In the genomic region with DNA sequence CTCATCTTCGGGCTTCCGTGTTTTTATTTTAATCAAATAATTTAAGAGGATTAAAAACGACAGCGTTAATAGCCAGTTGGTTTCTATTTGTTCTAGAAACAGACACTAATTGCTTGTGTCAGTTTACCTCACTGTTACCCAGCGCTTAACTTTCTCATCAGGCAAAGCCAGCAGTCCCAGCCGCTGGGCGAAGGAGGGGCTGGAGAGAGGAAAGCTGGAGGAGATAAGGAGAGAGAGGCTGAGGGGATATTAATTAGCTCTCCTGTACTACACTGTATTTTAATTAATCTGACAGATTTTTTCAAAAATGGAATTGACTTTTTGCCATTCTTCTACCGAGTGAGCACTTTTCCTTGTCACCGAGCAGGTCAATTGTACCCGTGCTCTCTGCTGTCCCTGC, we compare ENCODE assay signal across 21 mouse cellular contexts.
DNase-seq lines count a peak whose midpoint lies in the region; ATAC-seq lines count a peak whose summit lies in the region.
"Had no signal": no experiment of that assay in that cellular context is flagged by ENCODE, and none has a peak within 500 bp of the region (broad histone marks: within the 10 kb centered on the region; RNA-seq: fewer than 3 reads in every experiment).

No protein-coding gene starts in this region.

- no peak overlapping the region for H3K9ac ChIP-seq in heart, embryonic 12.5 days
- no peak overlapping the region for H3K9ac ChIP-seq in heart, embryonic 11.5 days (ENCODE audit: low read depth, low read length)
- H3K9ac ChIP-seq in heart, embryonic 16.5 days (ENCODE audit: low read length) = no peak overlapping the region
- H3K9ac ChIP-seq in midbrain, embryonic 16.5 days (ENCODE audit: low read depth, low read length) = no peak overlapping the region
- no peak overlapping the region for H3K9ac ChIP-seq in midbrain, embryonic 11.5 days (ENCODE audit: low read length)
- H3K9ac ChIP-seq: embryonic facial prominence, embryonic 13.5 days; forebrain, embryonic 12.5 days; hindbrain, embryonic 15.5 days had no signal

- H3K4me3 ChIP-seq in heart, embryonic 12.5 days = no peak overlapping the region
- H3K4me3 ChIP-seq in heart, embryonic 11.5 days (ENCODE audit: low read depth, low read length) = no peak overlapping the region
- H3K4me3 ChIP-seq in heart, embryonic 16.5 days (ENCODE audit: low read length) = no peak overlapping the region
- no peak overlapping the region for H3K4me3 ChIP-seq in midbrain, embryonic 16.5 days (ENCODE audit: low read depth, low read length)
- H3K4me3 ChIP-seq in midbrain, embryonic 11.5 days (ENCODE audit: low read depth, low read length) = no peak overlapping the region
- H3K4me3 ChIP-seq: embryonic facial prominence, embryonic 13.5 days; forebrain, embryonic 12.5 days; hindbrain, embryonic 15.5 days had no signal

- H3K27me3 ChIP-seq in heart, embryonic 12.5 days (replicated peaks) = peaks cover 15% of the 10 kb centered on the region; the same call in 1 of the 2 replicates
- no peaks in the 10 kb centered on the region for H3K27me3 ChIP-seq in heart, embryonic 11.5 days (ENCODE audit: control insufficient read depth, insufficient read depth, low read length)
- no peaks in the 10 kb centered on the region for H3K27me3 ChIP-seq in heart, embryonic 16.5 days (ENCODE audit: control insufficient read depth, insufficient read depth, low read length)
- no peaks in the 10 kb centered on the region for H3K27me3 ChIP-seq in midbrain, embryonic 16.5 days (ENCODE audit: control insufficient read depth, insufficient read depth, low read depth, low read length)
- H3K27me3 ChIP-seq in midbrain, embryonic 11.5 days (ENCODE audit: control insufficient read depth, insufficient read depth, low read length) = no peaks in the 10 kb centered on the region
- H3K27me3 ChIP-seq: forebrain, embryonic 12.5 days; hindbrain, embryonic 15.5 days had no signal

- H3K4me1 ChIP-seq in heart, embryonic 12.5 days (replicated peaks) = 0 out of 2 replicates have a peak, but pooled peaks cover 3% of the 10 kb centered on the region
- H3K4me1 ChIP-seq in heart, embryonic 11.5 days (ENCODE audit: control insufficient read depth, insufficient read depth, low read length) = no peaks in the 10 kb centered on the region
- H3K4me1 ChIP-seq in heart, embryonic 16.5 days (ENCODE audit: control insufficient read depth, insufficient read depth, low read length) = no peaks in the 10 kb centered on the region
- no peaks in the 10 kb centered on the region for H3K4me1 ChIP-seq in midbrain, embryonic 16.5 days (ENCODE audit: control insufficient read depth, insufficient read depth, low read length)
- H3K4me1 ChIP-seq in midbrain, embryonic 11.5 days (ENCODE audit: control insufficient read depth, insufficient read depth, low read length) = no peaks in the 10 kb centered on the region
- H3K4me1 ChIP-seq: embryonic facial prominence, embryonic 13.5 days; forebrain, embryonic 12.5 days; hindbrain, embryonic 15.5 days had no signal

- no peaks in the 10 kb centered on the region for H3K36me3 ChIP-seq in heart, embryonic 12.5 days
- H3K36me3 ChIP-seq in heart, embryonic 11.5 days (ENCODE audit: control insufficient read depth, insufficient read depth, low read length) = no peaks in the 10 kb centered on the region
- H3K36me3 ChIP-seq in heart, embryonic 16.5 days (ENCODE audit: control insufficient read depth, insufficient read depth) = no peaks in the 10 kb centered on the region
- H3K36me3 ChIP-seq in midbrain, embryonic 16.5 days (ENCODE audit: control insufficient read depth, insufficient read depth, low read length) = no peaks in the 10 kb centered on the region
- no peaks in the 10 kb centered on the region for H3K36me3 ChIP-seq in midbrain, embryonic 11.5 days (ENCODE audit: control insufficient read depth, insufficient read depth, low read length)
- H3K36me3 ChIP-seq: embryonic facial prominence, embryonic 13.5 days; forebrain, embryonic 12.5 days; hindbrain, embryonic 15.5 days had no signal

- no peak overlapping the region for H3K27ac ChIP-seq in heart, embryonic 12.5 days (ENCODE audit: poor library complexity, severe bottlenecking)
- no peak overlapping the region for H3K27ac ChIP-seq in heart, embryonic 11.5 days (ENCODE audit: low read depth, low read length)
- H3K27ac ChIP-seq in heart, embryonic 16.5 days (ENCODE audit: low read length) = no peak overlapping the region
- no peak overlapping the region for H3K27ac ChIP-seq in midbrain, embryonic 16.5 days (ENCODE audit: low read length)
- no peak overlapping the region for H3K27ac ChIP-seq in midbrain, embryonic 11.5 days (ENCODE audit: low read depth, low read length)
- H3K27ac ChIP-seq: embryonic facial prominence, embryonic 13.5 days; forebrain, embryonic 12.5 days; hindbrain, embryonic 15.5 days had no signal

- intact Hi-C loops in heart, postnatal 14 days (cut with DNase I) = no loop called here
- intact Hi-C loops in gastrocnemius, postnatal 14 days (cut with DNase I; ENCODE audit: low total_unique reads) = no loop called here

- H3K9me3 ChIP-seq in heart, embryonic 12.5 days (replicated peaks) = no peaks in the 10 kb centered on the region
- H3K9me3 ChIP-seq in heart, embryonic 11.5 days (replicated peaks; ENCODE audit: control insufficient read depth, low read length) = no peaks in the 10 kb centered on the region
- H3K9me3 ChIP-seq in heart, embryonic 16.5 days (replicated peaks; ENCODE audit: control insufficient read depth, low read length) = no peaks in the 10 kb centered on the region
- no peaks in the 10 kb centered on the region for H3K9me3 ChIP-seq in midbrain, embryonic 16.5 days (replicated peaks; ENCODE audit: control insufficient read depth, low read length, poor library complexity, severe bottlenecking)
- H3K9me3 ChIP-seq in midbrain, embryonic 11.5 days (ENCODE audit: control insufficient read depth, low read length) = no peaks in the 10 kb centered on the region
- H3K9me3 ChIP-seq: embryonic facial prominence, embryonic 13.5 days; forebrain, embryonic 12.5 days; hindbrain, embryonic 15.5 days had no signal

- no peak for ATAC-seq in heart, embryonic 12.5 days (ENCODE audit: insufficient number of reproducible peaks, low FRiP score)
- no peak for ATAC-seq in heart, embryonic 11.5 days (replicated peaks; ENCODE audit: insufficient number of reproducible peaks, low FRiP score, low TSS enrichment)
- no peak for ATAC-seq in heart, embryonic 16.5 days (replicated peaks; ENCODE audit: extremely low read depth, insufficient read depth, low FRiP score)
- ATAC-seq in midbrain, embryonic 16.5 days = no peak
- ATAC-seq in midbrain, embryonic 11.5 days (ENCODE audit: low FRiP score) = no peak
- ATAC-seq: forebrain, embryonic 16.5 days; intestine, embryonic 16.5 days had no signal

- H3K4me2 ChIP-seq in heart, embryonic 12.5 days = 0 out of 2 replicates have a peak overlapping the region, but pooled peaks have one; percentile 7
- no peak overlapping the region for H3K4me2 ChIP-seq in heart, embryonic 11.5 days
- peak overlapping the region; percentile 18; the same call in 1 of the 2 replicates for H3K4me2 ChIP-seq in heart, embryonic 16.5 days (ENCODE audit: low read depth, low read length)
- peak overlapping the region; percentile 5; the same call in 1 of the 2 replicates for H3K4me2 ChIP-seq in midbrain, embryonic 16.5 days (ENCODE audit: low read length)
- H3K4me2 ChIP-seq in midbrain, embryonic 11.5 days = no peak overlapping the region
- H3K4me2 ChIP-seq: embryonic facial prominence, embryonic 13.5 days; forebrain, embryonic 12.5 days; hindbrain, embryonic 15.5 days had no signal

- DNase-seq in heart, postnatal 14 days = no peak
- no peak for DNase-seq in midbrain, embryonic 11.5 days (ENCODE audit: low spot score, missing footprints)
- DNase-seq in gastrocnemius, postnatal 14 days = no peak
- DNase-seq: adrenal gland, adult 8-10 months; adrenal gland, postnatal 36 days; cerebellum, adult 11 months; cerebellum, adult 8-10 months; cerebellum, postnatal 14 days; embryo, embryonic 11 days; gastrocnemius, postnatal 10 days; heart, postnatal 10 days; kidney, adult 2 months had no signal

- WGBS in heart, embryonic 12.5 days = 51% methylated on average over 10 of the region's 10 CpGs
- WGBS in heart, embryonic 11.5 days (ENCODE audit: insufficient replicate concordance) = 52% methylated on average over 10 of the region's 10 CpGs
- WGBS in heart, embryonic 16.5 days = 54% methylated on average over 10 of the region's 10 CpGs
- WGBS in midbrain, embryonic 16.5 days = 59% methylated on average over 10 of the region's 10 CpGs
- WGBS in midbrain, embryonic 11.5 days = 79% methylated on average over 10 of the region's 10 CpGs

Comparison
In these comparisons a context has a peak if more than half of its experiments do, and no peak if none do; other contexts are left out.
1. H3K4me2 ChIP-seq: peak in heart, embryonic 12.5 days (single experiment), heart, embryonic 16.5 days (single experiment) and midbrain, embryonic 16.5 days (single experiment); none in heart, embryonic 11.5 days (single experiment) and midbrain, embryonic 11.5 days (single experiment).